Mouse (Mus musculus) hindbrain, embryonic 13.5 days (tissue): Measurements from ENCODE around the gene Sgcb. TPM values are rescaled to one million over a fixed set of nuclear protein-coding genes. Genes with fewer than 3 reads are reported as not detected.

Experiments
- ATAC-seq: fragments of 200-750 bp; cut with Nextera tagmentation; 2 replicates; pipeline ENCODE4 v1.8.0; 2017; ENCODE audit warnings: moderate TSS enrichment; ENCODE audit not compliant: low FRiP score
- H3K27ac ChIP-seq: fragments of 300-500 bp; sonication (generic); 2 replicates; pipeline ENCODE4 v1.5.1; 2015; ENCODE audit warnings: inconsistent platforms, mild to moderate bottlenecking, moderate library complexity
- H3K27me3 ChIP-seq: fragments of 300-500 bp; sonication (generic); 2 replicates; pipeline ENCODE4 v1.6.1; 2015; ENCODE audit warnings: mild to moderate bottlenecking, inconsistent platforms
- H3K36me3 ChIP-seq: fragments of 300-500 bp; sonication (generic); 2 replicates; pipeline ENCODE4 v1.6.1; 2015; ENCODE audit warnings: mild to moderate bottlenecking, inconsistent platforms
- H3K4me1 ChIP-seq: fragments of 300-500 bp; sonication (generic); replicated peaks from 2 replicates; pipeline ENCODE4 v1.6.1; 2015; ENCODE audit warnings: inconsistent platforms
- H3K4me2 ChIP-seq: fragments of 300-500 bp; sonication (generic); 2 replicates; pipeline ENCODE4 v1.6.1; 2015; ENCODE audit warnings: inconsistent platforms, mild to moderate bottlenecking, moderate library complexity
- H3K4me3 ChIP-seq: fragments of 300-500 bp; sonication (generic); 2 replicates; pipeline ENCODE4 v1.5.1; 2015; ENCODE audit warnings: mild to moderate bottlenecking, inconsistent platforms
- H3K9ac ChIP-seq: fragments of 300-500 bp; sonication (generic); 2 replicates; pipeline ENCODE4 v1.6.1; 2015; ENCODE audit warnings: mild to moderate bottlenecking, inconsistent platforms
- H3K9me3 ChIP-seq: fragments of 300-500 bp; sonication (generic); 2 replicates; pipeline ENCODE4 v1.6.1; 2016; ENCODE audit warnings: inconsistent platforms
- WGBS: fragments of 180-500 bp; shearing (Covaris S2); methylation state at CpG from one replicate; pipeline ENCODE4 v1.1.7; 2015; 5-methylcytosine and 5-hydroxymethylcytosine counted together
- polyA plus RNA-seq: library from polyadenylated mRNA; unstranded; fragments of >200 nt; fragmentation: Nextera tagmentation; extraction: Ambion mirVana; gene quantifications from 2 replicates; pipeline ENCODE4 v1.2.1, GENCODE M21; 2015

Gene Sgcb
- polyA plus RNA-seq, 1 experiment from 2014 or later, result 32.3 TPM

DNA sequence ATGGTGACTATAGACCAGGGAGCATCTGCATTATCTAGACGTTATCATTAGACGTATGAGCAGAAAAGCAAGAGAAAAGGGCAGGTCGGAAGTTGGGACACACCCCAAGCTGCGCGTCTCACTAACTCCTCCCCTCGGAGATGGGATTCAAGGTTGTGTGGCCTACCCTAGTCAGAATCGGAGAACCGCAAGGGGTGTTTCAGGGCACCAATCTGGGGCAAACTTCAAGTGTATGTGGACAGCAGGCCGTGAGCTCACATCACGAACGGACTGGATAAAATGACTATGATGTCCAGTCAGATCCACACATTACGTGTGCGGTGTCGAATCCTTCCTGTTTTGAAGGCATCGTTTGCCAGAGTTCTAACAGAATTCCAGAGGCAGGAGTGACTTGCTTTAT, 19.6 kb downstream of the Sgcb start:
- 83% methylated on average over 15 of the region's 15 CpGs for WGBS
- H3K36me3 ChIP-seq, result no peaks in the 10 kb centered on the region
- no peak overlapping the region for H3K4me3 ChIP-seq
- 0 out of 2 replicates have a peak, but pooled peaks cover 4% of the 10 kb centered on the region for H3K27me3 ChIP-seq
- no peak overlapping the region for H3K27ac ChIP-seq
- H3K9ac ChIP-seq, result no peak overlapping the region
- no peak for ATAC-seq
- peaks cover 5% of the 10 kb centered on the region for H3K4me1 ChIP-seq
- no peaks in the 10 kb centered on the region for H3K9me3 ChIP-seq
- H3K4me2 ChIP-seq, result no peak overlapping the region

DNA sequence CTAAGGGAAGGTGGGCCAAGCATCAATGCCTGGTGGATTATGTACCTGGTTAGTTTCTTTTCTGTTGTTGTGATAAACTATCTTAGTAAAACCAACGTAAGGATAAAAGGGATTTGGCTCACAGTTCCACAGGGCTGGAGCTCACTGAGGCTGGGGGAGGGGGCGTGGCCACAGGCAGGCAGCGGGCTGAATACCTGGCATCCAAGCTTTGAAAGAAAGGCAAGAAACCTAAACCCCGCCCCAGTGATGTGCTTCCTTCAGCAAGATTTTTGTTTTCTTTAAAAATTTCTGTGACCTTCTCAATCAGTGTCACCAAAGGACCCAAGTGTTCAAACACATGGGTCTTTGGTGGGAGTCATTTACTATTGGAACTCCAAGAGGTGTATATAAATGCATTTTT, 20.0 kb downstream of the Sgcb start:
- 53% methylated on average over 4 of the region's 4 CpGs for WGBS

DNA sequence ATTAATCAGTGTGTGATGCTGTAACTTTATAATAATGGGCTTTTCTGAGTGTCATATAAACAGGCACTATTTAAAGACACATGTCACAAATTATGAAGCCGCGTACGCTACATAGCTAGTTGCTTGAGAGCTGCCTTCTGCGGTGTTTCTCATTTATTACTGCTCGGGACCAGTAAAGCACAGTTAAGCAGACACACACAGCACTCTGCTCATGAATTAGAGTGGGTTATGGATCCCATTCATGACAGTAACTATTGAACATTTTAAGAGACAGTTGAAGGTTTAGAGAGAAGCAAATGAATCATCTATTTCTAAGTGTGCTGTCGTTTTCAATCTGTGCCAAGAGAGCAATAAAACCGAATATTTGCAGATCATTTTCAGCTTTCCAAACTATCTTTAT, 20.7 kb downstream of the Sgcb start:
- H3K36me3 ChIP-seq, result no peaks in the 10 kb centered on the region

More for the DNA sequence above, 20.0 kb downstream of the Sgcb start:
- H3K36me3 ChIP-seq, result no peaks in the 10 kb centered on the region
- no peak overlapping the region for H3K9ac ChIP-seq
- peaks cover 5% of the 10 kb centered on the region for H3K4me1 ChIP-seq
- no peaks in the 10 kb centered on the region for H3K9me3 ChIP-seq
- H3K27me3 ChIP-seq, result 0 out of 2 replicates have a peak, but pooled peaks cover 4% of the 10 kb centered on the region
- H3K4me3 ChIP-seq, result no peak overlapping the region
- no peak for ATAC-seq
- H3K27ac ChIP-seq, result no peak overlapping the region
- H3K4me2 ChIP-seq, result no peak overlapping the region

DNA sequence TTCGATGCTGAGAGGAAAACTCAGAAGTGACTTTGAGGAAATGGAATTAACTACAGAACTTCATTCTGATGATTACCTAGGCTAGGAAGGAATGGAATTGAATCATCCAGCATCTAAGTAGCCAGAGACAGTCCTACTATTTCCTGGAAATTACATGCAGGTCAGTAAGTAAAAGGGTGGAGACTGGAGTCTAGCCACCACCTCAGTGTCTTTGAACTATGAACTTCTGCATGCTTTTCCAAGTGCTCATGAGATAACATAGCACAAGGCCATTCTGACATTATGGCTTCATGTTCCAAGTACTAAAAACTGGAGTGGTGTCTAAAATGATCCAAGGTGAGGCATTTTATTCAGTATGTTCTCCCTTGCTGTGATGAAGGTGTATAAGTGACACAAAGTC, 22.1 kb downstream of the Sgcb start:
- no peaks in the 10 kb centered on the region for H3K4me1 ChIP-seq
- ATAC-seq, result no peak
- no peak overlapping the region for H3K4me2 ChIP-seq
- H3K4me3 ChIP-seq, result no peak overlapping the region
- 0 out of 2 replicates have a peak, but pooled peaks cover 4% of the 10 kb centered on the region for H3K27me3 ChIP-seq
- no peak overlapping the region for H3K9ac ChIP-seq
- no peak overlapping the region for H3K27ac ChIP-seq
- 68% methylated on average over 1 of the region's 1 CpGs for WGBS
- no peaks in the 10 kb centered on the region for H3K36me3 ChIP-seq
- no peaks in the 10 kb centered on the region for H3K9me3 ChIP-seq

More for the DNA sequence above, 20.7 kb downstream of the Sgcb start:
- 89% methylated on average over 7 of the region's 7 CpGs for WGBS
- Histone ChIP-seq H3K9me3 (no peaks in the 10 kb centered on the region), H3K27me3 (0 out of 2 replicates have a peak, but pooled peaks cover 4% of the 10 kb centered on the region), H3K27ac (no peak overlapping the region), H3K9ac (no peak overlapping the region), H3K4me2 (no peak overlapping the region), H3K4me3 (no peak overlapping the region), H3K4me1 (peaks cover 5% of the 10 kb centered on the region)
- ATAC-seq, result no peak

DNA sequence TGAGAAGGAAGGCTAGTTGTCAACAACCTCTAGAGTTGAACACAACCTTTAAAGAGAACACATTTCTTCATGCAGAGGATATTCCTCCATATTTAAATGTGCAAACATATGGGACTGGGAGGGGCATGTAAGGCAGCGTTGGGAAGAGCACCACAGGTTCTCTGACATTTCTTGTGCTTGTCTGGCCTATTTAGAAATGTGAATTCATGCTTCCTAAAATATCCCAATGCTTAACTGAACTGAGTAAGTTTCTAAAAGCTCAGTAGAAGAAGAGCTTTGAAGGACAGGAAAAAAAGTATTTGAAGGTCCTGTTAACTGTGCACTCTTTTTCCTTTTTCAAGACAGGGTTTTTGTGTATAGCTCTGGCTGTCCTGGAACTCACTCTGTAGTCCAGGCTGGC, 28.6 kb downstream of the Sgcb start:
- no peaks in the 10 kb centered on the region for H3K9me3 ChIP-seq
- no peak overlapping the region for H3K9ac ChIP-seq
- H3K27me3 ChIP-seq, result no peaks in the 10 kb centered on the region
- WGBS, result 84% methylated on average over 1 of the region's 1 CpGs
- no peaks in the 10 kb centered on the region for H3K4me1 ChIP-seq
- no peak overlapping the region for H3K4me3 ChIP-seq
- H3K36me3 ChIP-seq, result no peaks in the 10 kb centered on the region
- no peak for ATAC-seq
- H3K27ac ChIP-seq, result no peak overlapping the region
- no peak overlapping the region for H3K4me2 ChIP-seq

DNA sequence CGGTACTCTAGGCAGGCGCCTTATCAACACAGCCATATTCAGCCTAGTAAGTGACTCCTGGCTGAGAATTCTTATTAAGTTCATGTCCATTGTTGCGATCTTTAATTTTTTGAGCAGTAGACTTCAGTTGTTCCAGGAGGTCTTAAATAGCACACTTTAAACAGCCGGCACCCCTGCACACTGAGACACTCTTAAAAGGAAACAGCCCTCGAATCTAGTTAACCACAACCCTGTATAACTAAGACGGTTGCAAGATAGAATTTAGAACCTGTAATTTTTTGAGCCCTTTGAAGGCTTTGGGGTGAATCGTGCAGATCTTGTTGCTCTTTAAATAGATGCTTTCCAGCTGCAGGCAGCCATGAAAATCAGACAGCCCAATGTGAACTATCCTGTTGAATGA, 32.4 kb downstream of the Sgcb start:
- Histone ChIP-seq H3K27ac (no peak overlapping the region), H3K4me1 (no peaks in the 10 kb centered on the region), H3K9me3 (peaks cover 8% of the 10 kb centered on the region), H3K4me2 (no peak overlapping the region), H3K4me3 (no peak overlapping the region), H3K36me3 (no peaks in the 10 kb centered on the region), H3K27me3 (no peaks in the 10 kb centered on the region), H3K9ac (no peak overlapping the region)
- no peak for ATAC-seq
- 88% methylated on average over 7 of the region's 7 CpGs for WGBS

DNA sequence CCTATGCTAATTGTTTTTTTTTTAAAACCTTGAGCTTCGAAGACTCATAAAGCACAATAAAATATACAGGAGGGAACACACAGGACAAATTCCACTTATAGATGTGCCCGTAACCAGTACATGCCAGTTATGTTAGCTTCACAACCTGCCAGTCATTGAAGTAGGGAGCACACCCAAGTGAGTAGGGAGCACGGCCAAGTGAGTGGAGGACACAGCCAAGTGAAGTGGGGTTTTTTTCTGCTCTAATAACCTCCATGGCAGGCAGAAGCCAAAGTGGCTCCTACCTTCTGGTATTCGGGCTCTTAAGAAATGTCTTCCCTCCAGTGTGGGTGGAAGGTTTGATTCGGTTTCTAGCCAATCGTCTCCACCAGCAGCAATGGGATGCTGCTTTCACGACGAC, 34.3 kb downstream of the Sgcb start:
- H3K4me1 ChIP-seq, result no peaks in the 10 kb centered on the region
- H3K36me3 ChIP-seq, result no peaks in the 10 kb centered on the region
- H3K4me2 ChIP-seq, result no peak overlapping the region
- ATAC-seq, result no peak
- no peaks in the 10 kb centered on the region for H3K27me3 ChIP-seq
- 94% methylated on average over 8 of the region's 8 CpGs for WGBS
- H3K9ac ChIP-seq, result no peak overlapping the region
- H3K9me3 ChIP-seq, result peaks cover 11% of the 10 kb centered on the region
- H3K27ac ChIP-seq, result no peak overlapping the region
- no peak overlapping the region for H3K4me3 ChIP-seq

DNA sequence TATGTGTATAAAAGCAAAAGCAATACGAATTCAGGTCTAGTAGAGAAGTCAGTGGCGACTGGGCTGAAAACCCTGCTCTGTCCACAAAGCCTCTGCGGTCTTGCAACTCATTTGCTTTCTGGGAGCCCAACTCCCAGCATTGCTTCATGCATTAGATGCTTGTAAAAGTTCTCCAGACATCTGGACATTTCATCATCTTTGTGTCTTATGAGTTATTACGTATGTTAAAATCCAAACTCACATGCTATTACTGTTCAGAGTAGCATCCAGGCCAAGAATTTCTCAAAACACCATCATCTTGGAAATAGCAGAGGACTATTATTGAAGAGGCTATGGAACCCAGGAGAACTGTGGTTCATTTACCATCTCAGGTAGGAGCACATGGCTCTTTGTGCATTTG, 36.5 kb downstream of the Sgcb start:
- no peak for ATAC-seq
- Histone ChIP-seq H3K4me3 (no peak overlapping the region), H3K9me3 (peaks cover 11% of the 10 kb centered on the region), H3K27me3 (no peaks in the 10 kb centered on the region), H3K4me2 (no peak overlapping the region), H3K4me1 (no peaks in the 10 kb centered on the region), H3K36me3 (no peaks in the 10 kb centered on the region), H3K9ac (no peak overlapping the region), H3K27ac (no peak overlapping the region)
- WGBS, result 94% methylated on average over 4 of the region's 4 CpGs

DNA sequence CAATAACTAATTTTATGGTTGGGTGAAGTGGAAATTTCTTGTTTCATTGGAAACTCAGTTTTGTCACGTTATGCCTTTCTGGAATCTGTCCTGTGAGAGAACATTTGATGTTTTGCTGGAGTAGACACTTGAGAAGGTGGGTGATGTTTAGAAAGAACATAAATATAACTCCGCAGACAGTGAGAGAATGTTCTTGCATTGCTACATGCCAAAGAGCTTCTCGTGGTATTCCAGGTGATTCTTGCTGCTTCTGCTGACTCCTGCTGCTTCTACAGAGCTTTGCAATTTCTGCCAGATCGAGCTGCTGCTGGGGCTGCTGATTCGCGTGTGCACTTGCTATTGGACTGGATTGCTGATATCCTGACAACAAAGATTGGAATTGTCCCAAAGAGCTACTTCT, 42.6 kb downstream of the Sgcb start:
- no peak overlapping the region for H3K4me2 ChIP-seq
- H3K4me1 ChIP-seq, result peaks cover 15% of the 10 kb centered on the region
- H3K9ac ChIP-seq, result no peak overlapping the region
- H3K27me3 ChIP-seq, result no peaks in the 10 kb centered on the region
- H3K4me3 ChIP-seq, result no peak overlapping the region
- 91% methylated on average over 6 of the region's 6 CpGs for WGBS
- peaks cover under 1% of the 10 kb centered on the region for H3K9me3 ChIP-seq
- H3K27ac ChIP-seq, result no peak overlapping the region
- ATAC-seq, result no peak
- no peaks in the 10 kb centered on the region for H3K36me3 ChIP-seq

DNA sequence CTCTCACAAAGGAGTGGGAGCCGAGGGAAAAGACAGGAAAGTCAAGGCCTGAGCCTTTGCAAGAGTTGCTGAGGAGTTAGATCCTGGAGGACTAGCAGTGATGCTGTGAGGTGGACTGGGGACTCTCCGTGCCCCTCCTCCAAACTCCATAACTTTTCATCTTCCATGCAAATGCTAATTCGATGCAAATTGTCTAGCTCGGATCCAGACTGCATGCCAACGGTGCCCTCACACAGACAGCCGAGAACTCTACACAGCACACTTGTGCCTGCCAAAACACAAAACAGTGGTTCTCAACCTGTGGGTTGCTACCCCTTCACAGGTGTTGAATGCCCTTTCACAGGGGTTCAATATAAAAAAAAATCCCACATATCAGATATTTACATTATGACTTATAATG, 43.0 kb downstream of the Sgcb start:
- H3K4me2 ChIP-seq, result no peak overlapping the region
- peaks cover 16% of the 10 kb centered on the region for H3K4me1 ChIP-seq
- no peak overlapping the region for H3K4me3 ChIP-seq
- no peak for ATAC-seq
- no peaks in the 10 kb centered on the region for H3K36me3 ChIP-seq
- H3K27ac ChIP-seq, result no peak overlapping the region
- WGBS, result 73% methylated on average over 6 of the region's 6 CpGs
- H3K27me3 ChIP-seq, result no peaks in the 10 kb centered on the region
- no peak overlapping the region for H3K9ac ChIP-seq
- no peaks in the 10 kb centered on the region; the same call in 1 of the 2 replicates for H3K9me3 ChIP-seq

DNA sequence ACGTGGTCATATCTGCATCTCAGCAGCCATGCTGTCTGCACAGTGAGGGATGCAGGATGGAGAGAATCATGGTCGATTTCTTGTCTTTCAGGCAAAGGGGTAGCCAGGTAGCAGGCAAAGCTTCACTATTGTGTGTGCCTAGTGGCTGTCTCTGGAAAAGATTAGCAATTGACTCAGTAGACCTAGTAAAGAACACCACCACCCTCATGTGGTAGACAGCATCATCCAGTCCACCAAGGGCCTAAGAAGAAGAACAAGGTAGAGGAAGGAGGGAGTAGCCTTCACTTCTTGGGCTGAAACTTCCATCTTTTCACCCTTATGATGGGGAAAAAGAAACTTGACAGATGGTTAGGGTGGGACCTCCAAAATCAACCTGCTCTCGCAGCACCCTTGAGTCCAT, 44.7 kb downstream of the Sgcb start:
- peaks cover 23% of the 10 kb centered on the region for H3K4me1 ChIP-seq
- H3K9me3 ChIP-seq, result no peaks in the 10 kb centered on the region; the same call in 1 of the 2 replicates
- no peak overlapping the region for H3K9ac ChIP-seq
- WGBS, result 82% methylated on average over 3 of the region's 3 CpGs
- no peak overlapping the region for H3K4me2 ChIP-seq
- no peak overlapping the region for H3K4me3 ChIP-seq
- no peak overlapping the region for H3K27ac ChIP-seq
- no peaks in the 10 kb centered on the region for H3K27me3 ChIP-seq
- ATAC-seq, result no peak
- no peaks in the 10 kb centered on the region for H3K36me3 ChIP-seq

DNA sequence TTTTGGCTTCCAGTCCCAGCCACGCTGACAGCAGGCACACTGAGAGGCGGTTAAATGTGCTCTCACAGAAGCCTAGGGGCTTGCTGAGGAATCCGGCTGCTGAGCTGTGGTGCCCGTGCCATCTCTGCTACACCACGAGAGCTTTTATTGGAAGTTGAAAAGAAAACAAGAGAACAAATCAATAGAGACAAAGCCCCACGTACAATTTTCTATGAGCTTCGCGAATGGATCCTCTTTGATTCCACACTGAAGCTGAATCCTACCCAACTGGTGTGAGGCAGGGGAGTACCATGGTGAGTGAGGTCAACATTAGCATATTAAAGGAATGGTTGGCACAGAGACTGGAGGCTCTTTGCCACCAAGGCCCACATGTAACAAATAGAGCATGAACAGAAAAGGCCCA, 46.2 kb downstream of the Sgcb start:
- no peaks in the 10 kb centered on the region; the same call in 1 of the 2 replicates for H3K9me3 ChIP-seq
- H3K4me1 ChIP-seq, result peaks cover 23% of the 10 kb centered on the region
- no peak overlapping the region for H3K4me2 ChIP-seq
- no peak overlapping the region for H3K9ac ChIP-seq
- no peak overlapping the region for H3K27ac ChIP-seq
- H3K36me3 ChIP-seq, result no peaks in the 10 kb centered on the region
- 36% methylated on average over 8 of the region's 8 CpGs for WGBS
- ATAC-seq, result 0 out of 2 replicates have a peak, but pooled peaks have one; percentile 57
- no peak overlapping the region for H3K4me3 ChIP-seq
- H3K27me3 ChIP-seq, result no peaks in the 10 kb centered on the region

DNA sequence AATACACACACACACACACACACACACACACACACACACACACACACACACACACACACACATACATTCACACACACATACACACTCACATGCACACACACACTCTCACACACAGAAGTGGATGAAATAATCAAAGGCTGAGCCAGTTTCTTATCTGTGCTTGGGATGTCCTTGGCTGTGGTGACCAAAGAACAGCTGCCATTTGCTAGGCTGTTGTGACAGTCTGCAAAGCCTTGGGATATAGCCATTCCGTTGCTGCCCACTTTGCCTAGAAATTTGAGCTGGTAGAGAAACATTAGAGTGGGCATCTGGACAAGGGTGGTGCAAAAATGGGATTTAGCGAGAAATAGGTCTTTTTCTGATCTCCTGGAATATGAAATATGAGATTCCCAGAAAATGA, 47.6 kb downstream of the Sgcb start:
- no peak for ATAC-seq
- H3K9ac ChIP-seq, result no peak overlapping the region

More for the DNA sequence above, 47.6 kb downstream of the Sgcb start:
- H3K4me2 ChIP-seq, result no peak overlapping the region
- no peaks in the 10 kb centered on the region for H3K9me3 ChIP-seq
- H3K4me3 ChIP-seq, result no peak overlapping the region
- WGBS, result 88% methylated on average over 2 of the region's 2 CpGs
- no peaks in the 10 kb centered on the region for H3K27me3 ChIP-seq
- H3K4me1 ChIP-seq, result peaks cover 23% of the 10 kb centered on the region
- H3K36me3 ChIP-seq, result no peaks in the 10 kb centered on the region
- no peak overlapping the region for H3K27ac ChIP-seq
